Mouse (Mus musculus): ENCODE data around the gene Cnot6. TPM values are rescaled to one million over a fixed set of nuclear protein-coding genes. Genes with fewer than 3 reads are reported as not detected.

Cnot6 gene
- total and polyA plus RNA-seq, 3 experiments, result 38.9 to 58.3 (median 49.3) TPM

DNA sequence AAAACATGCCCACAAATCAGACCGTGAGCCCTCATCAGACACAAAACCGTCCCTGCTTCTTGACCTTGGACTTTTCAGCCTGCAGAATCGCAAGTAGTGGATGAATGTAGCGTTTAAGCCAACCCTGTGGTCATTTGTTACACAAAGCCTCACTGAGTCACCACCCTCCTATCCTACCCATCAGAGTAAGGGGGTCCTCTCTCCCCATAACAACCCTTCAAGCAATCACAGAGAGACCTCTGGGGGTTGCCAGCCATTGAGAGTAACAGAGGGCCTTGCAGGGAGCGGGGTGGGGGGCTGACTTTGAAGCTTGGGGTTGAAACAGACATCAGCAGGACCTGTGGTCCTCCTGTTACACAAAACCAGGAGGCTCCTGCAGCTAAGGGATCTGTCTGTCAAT lies 57.9 kb downstream of the Cnot6 start:
- no peak overlapping the region for H3K4me3 ChIP-seq (ENCODE audit: control insufficient read depth in 1 of 2, insufficient read depth in 1 of 2, low read depth in 2 of 2, low read length in 2 of 2)
- TF ChIP-seq JUND (IDR thresholded peaks at IDR 0.05; ENCODE audit: low read depth, low read length) (no peak), KAT2A (conservative IDR thresholded peaks at IDR 0.05; ENCODE audit: low read depth, low read length) (no peak), POLR2AphosphoS5 (IDR thresholded peaks at IDR 0.05; ENCODE audit: borderline replicate concordance, low read depth, low read length) (no peak), MAZ (IDR thresholded peaks at IDR 0.05; ENCODE audit: low read depth, low read length) (no peak), TBP (IDR thresholded peaks at IDR 0.05; ENCODE audit: low read depth, low read length) (no peak)
- H3K36me3 ChIP-seq (ENCODE audit: control insufficient read depth in 1 of 2, insufficient read depth in 2 of 2, low read length in 2 of 2), result peaks cover 0 to 10% of the 10 kb centered on the region in 2 experiments; a peak in 2 of 4 replicates
- peaks cover 3% of the 10 kb centered on the region; the same call in 1 of the 2 replicates for H3K79me2 ChIP-seq (ENCODE audit: control insufficient read depth, insufficient read depth, low read length, poor library complexity)
- no peaks in the 10 kb centered on the region for H3K9me3 ChIP-seq (replicated peaks; ENCODE audit: insufficient read depth, low read length)
- DNase-seq (ENCODE audit: low read depth, low spot score), result no peak
- no peaks in the 10 kb centered on the region for H3K27me3 ChIP-seq (ENCODE audit: control insufficient read depth in 1 of 2, insufficient read depth in 2 of 2, low read length in 2 of 2)
- no peak overlapping the region for H3K9ac ChIP-seq (ENCODE audit: control insufficient read depth, low read depth, low read length, poor library complexity, severe bottlenecking)
- peaks cover 7 to 19% of the 10 kb centered on the region in 2 experiments; a peak in 3 of 4 replicates for H3K4me1 ChIP-seq (ENCODE audit: control insufficient read depth in 1 of 2, insufficient read depth in 2 of 2, low read length in 2 of 2)
- H3K27ac ChIP-seq (ENCODE audit: control insufficient read depth, low read depth, low read length), result no peak overlapping the region

DNA sequence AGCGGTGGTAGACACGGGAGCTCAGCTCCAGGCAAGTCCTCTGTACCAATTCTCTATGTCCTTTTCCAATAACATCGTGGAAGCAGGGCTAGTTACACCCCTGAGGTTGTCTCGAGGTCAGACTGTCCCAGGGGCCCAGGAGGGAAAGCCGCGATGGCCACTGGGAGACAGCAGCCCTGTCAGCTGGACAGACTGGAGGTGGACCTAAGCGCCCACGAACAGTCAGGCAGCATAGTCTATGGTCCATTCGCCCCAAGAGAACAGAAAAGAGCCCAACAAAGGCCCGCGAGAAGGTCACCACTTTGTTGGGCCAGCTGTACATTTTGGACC lies 59.5 kb downstream of the Cnot6 start:
- no peaks in the 10 kb centered on the region for H3K27me3 ChIP-seq (ENCODE audit: control insufficient read depth in 1 of 2, insufficient read depth in 2 of 2, low read length in 2 of 2)
- H3K4me3 ChIP-seq (ENCODE audit: control insufficient read depth in 1 of 2, insufficient read depth in 1 of 2, low read depth in 2 of 2, low read length in 2 of 2), result peak overlapping the region; percentile 44 to 51
- TF ChIP-seq USF1 (IDR thresholded peaks at IDR 0.05; ENCODE audit: low read depth, low read length), result no peak
- 0 out of 2 replicates have a peak, but pooled peaks have one; percentile 2 for TF ChIP-seq MYC (IDR thresholded peaks at IDR 0.05; ENCODE audit: low read depth, low read length)
- TF ChIP-seq MAZ (IDR thresholded peaks at IDR 0.05; ENCODE audit: low read depth, low read length), result 0 out of 2 replicates have a peak, but pooled peaks have one; percentile 1
- peaks cover 0 to 10% of the 10 kb centered on the region in 2 experiments; a peak in 2 of 4 replicates for H3K36me3 ChIP-seq (ENCODE audit: control insufficient read depth in 1 of 2, insufficient read depth in 2 of 2, low read length in 2 of 2)
- H3K4me1 ChIP-seq (ENCODE audit: control insufficient read depth in 1 of 2, insufficient read depth in 2 of 2, low read length in 2 of 2), result peaks cover 7 to 19% of the 10 kb centered on the region in 2 experiments; a peak in 3 of 4 replicates
- H3K27ac ChIP-seq (ENCODE audit: control insufficient read depth, low read depth, low read length), result peak overlapping the region; percentile 28; the same call in 1 of the 2 replicates
- H3K9ac ChIP-seq (ENCODE audit: control insufficient read depth, low read depth, low read length, poor library complexity, severe bottlenecking), result peak overlapping the region; percentile 70
- DNase-seq (ENCODE audit: low read depth, low spot score), result no peak
- peaks cover 3% of the 10 kb centered on the region; the same call in 1 of the 2 replicates for H3K79me2 ChIP-seq (ENCODE audit: control insufficient read depth, insufficient read depth, low read length, poor library complexity)
- no peaks in the 10 kb centered on the region for H3K9me3 ChIP-seq (replicated peaks; ENCODE audit: insufficient read depth, low read length)

DNA sequence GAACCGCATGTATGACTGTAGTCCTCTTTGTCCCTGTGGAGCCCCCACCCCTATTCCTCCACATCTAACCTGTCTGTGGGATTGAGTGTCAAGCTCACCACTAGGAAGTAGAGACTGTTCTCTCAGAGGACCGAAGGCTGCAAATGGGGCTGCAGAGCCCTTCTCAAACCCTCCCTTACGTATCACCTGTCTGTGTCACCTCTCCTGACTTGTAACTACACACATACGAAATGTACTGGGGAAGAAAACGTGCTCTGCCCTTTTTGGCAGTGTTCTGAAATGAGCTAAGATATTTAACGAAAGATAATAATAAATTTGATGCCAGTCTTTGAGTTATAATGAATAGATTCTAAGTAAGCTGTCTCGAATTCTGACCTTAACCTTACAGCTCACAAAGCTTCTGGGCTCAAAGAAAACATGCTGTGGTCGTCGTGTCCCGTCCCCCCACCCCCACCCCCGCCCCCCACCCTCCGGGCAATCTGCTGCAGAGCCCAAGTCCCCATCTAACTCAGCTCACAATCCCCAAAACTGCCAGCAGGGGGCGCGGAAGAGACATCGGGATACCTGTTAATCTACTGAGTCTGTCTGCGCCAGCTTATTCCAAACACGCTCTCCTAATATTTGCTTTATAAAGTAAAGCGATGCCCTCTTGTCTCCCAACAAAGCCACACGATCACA lies 60.0 kb downstream of the Cnot6 start:
- Histone ChIP-seq H3K27me3 (ENCODE audit: control insufficient read depth in 1 of 2, insufficient read depth in 2 of 2, low read length in 2 of 2) (no peaks in the 10 kb centered on the region), H3K9me3 (replicated peaks; ENCODE audit: insufficient read depth, low read length) (no peaks in the 10 kb centered on the region), H3K79me2 (ENCODE audit: control insufficient read depth, insufficient read depth, low read length, poor library complexity) (peaks cover 3% of the 10 kb centered on the region; the same call in 1 of the 2 replicates), H3K9ac (ENCODE audit: control insufficient read depth, low read depth, low read length, poor library complexity, severe bottlenecking) (peak overlapping the region; percentile 81), H3K4me3 (ENCODE audit: control insufficient read depth in 1 of 2, insufficient read depth in 1 of 2, low read depth in 2 of 2, low read length in 2 of 2) (peak overlapping the region; percentile 44 to 61), H3K27ac (ENCODE audit: control insufficient read depth, low read depth, low read length) (peak overlapping the region; percentile 98), H3K36me3 (ENCODE audit: control insufficient read depth in 1 of 2, insufficient read depth in 2 of 2, low read length in 2 of 2) (peaks cover 0 to 10% of the 10 kb centered on the region in 2 experiments; a peak in 2 of 4 replicates), H3K4me1 (ENCODE audit: control insufficient read depth in 1 of 2, insufficient read depth in 2 of 2, low read length in 2 of 2) (peaks cover 7 to 19% of the 10 kb centered on the region in 2 experiments; a peak in 3 of 4 replicates)
- peak; percentile 96 for DNase-seq (ENCODE audit: low read depth, low spot score)
- TF ChIP-seq NELFE (IDR thresholded peaks at IDR 0.05; ENCODE audit: low read depth, low read length), result peak; percentile 31; the same call in 1 of the 2 replicates
- no peak for TF ChIP-seq MAFK (IDR thresholded peaks at IDR 0.05; ENCODE audit: borderline replicate concordance, low read depth, low read length)
- peak; percentile 82 for TF ChIP-seq SMC3 (IDR thresholded peaks at IDR 0.05; ENCODE audit: low read depth, low read length)
- TF ChIP-seq KAT2A (conservative IDR thresholded peaks at IDR 0.05; ENCODE audit: low read depth, low read length), result no peak
- no peak for TF ChIP-seq ZKSCAN1 (IDR thresholded peaks at IDR 0.05; ENCODE audit: low read depth, low read length)
- TF ChIP-seq MEF2A (IDR thresholded peaks at IDR 0.05; ENCODE audit: extremely low read depth, insufficient replicate concordance, low read depth, low read length, poor library complexity, severe bottlenecking), result no peak
- TF ChIP-seq MYB (IDR thresholded peaks at IDR 0.05; ENCODE audit: low read depth, low read length), result no peak
- peak in 1 of 2 experiments; percentile 28; a peak in 1 of 4 replicates for TF ChIP-seq EP300 (IDR thresholded peaks at IDR 0.05; ENCODE audit: low read depth in 1 of 2, low read length in 2 of 2)
- TF ChIP-seq SIN3A (IDR thresholded peaks at IDR 0.05; ENCODE audit: low read length), result peak; percentile 43
- TF ChIP-seq BHLHE40 (IDR thresholded peaks at IDR 0.05; ENCODE audit: borderline replicate concordance, low read depth, low read length), result no peak; the same call in 1 of the 2 replicates
- TF ChIP-seq CTCF (IDR thresholded peaks at IDR 0.05 in 2 of 3, conservative IDR thresholded peaks at IDR 0.05 in 1 of 3; ENCODE audit: control insufficient read depth in 1 of 3, insufficient read depth in 1 of 3, low read depth in 2 of 3, low read length in 3 of 3, poor library complexity in 1 of 3, severe bottlenecking in 1 of 3), result peak; percentile 57 to 93 (median 79)
- no peak for TF ChIP-seq TAL1 (IDR thresholded peaks at IDR 0.05; ENCODE audit: low read length)
- no peak for TF ChIP-seq POLR2AphosphoS5 (IDR thresholded peaks at IDR 0.05; ENCODE audit: borderline replicate concordance, low read depth, low read length)
- TF ChIP-seq NRF1 (IDR thresholded peaks at IDR 0.05; ENCODE audit: insufficient read depth, low read depth, low read length, poor library complexity, severe bottlenecking), result no peak
- no peak for TF ChIP-seq GATA1 (IDR thresholded peaks at IDR 0.05; ENCODE audit: low read depth, low read length)
- TF ChIP-seq ZMIZ1 (IDR thresholded peaks at IDR 0.05; ENCODE audit: low read depth, low read length), result 0 out of 2 replicates have a peak, but pooled peaks have one; percentile 2
- TF ChIP-seq MYC (IDR thresholded peaks at IDR 0.05; ENCODE audit: low read depth, low read length), result 0 out of 2 replicates have a peak, but pooled peaks have one; percentile 21
- TF ChIP-seq ZC3H11A (IDR thresholded peaks at IDR 0.05; ENCODE audit: low read depth, low read length), result peak; percentile 54; the same call in 1 of the 2 replicates
